Mouse (Mus musculus) cerebellum, adult 8-10 months (tissue): ENCODE data around the gene Ankrd27.

ENCODE experiments used
- DNase-seq: peaks from one replicate; pipeline ENCODE4 v3.0.0; 2022

Gene Ankrd27

GRCm38 (mm10) chr7:35584068-35584785, 1.8 kb upstream of the Ankrd27 start:
- DNase-seq, result no peak

DNA sequence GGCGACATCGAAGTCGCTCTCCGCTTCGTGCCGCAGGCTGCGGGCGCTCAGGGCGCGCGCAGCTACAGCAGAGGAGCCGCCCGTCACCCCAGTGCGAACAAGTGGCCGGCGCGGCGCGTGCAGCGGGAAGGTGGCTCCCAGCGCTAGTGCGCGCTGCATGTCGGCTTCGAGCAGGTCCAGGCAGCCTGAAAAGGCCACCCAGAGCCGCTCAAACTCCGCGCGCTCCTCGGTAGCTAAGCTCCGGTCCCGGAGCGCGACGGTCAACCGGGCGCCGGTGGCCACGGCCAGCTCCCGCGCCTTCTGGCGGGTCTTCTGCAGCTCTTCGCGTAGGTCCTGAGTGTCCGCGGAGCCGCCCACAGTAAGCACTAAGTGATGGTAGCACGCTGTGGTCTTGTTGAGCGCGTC, 1.3 kb upstream of the Ankrd27 start:
- peak; percentile 15 for DNase-seq

DNA sequence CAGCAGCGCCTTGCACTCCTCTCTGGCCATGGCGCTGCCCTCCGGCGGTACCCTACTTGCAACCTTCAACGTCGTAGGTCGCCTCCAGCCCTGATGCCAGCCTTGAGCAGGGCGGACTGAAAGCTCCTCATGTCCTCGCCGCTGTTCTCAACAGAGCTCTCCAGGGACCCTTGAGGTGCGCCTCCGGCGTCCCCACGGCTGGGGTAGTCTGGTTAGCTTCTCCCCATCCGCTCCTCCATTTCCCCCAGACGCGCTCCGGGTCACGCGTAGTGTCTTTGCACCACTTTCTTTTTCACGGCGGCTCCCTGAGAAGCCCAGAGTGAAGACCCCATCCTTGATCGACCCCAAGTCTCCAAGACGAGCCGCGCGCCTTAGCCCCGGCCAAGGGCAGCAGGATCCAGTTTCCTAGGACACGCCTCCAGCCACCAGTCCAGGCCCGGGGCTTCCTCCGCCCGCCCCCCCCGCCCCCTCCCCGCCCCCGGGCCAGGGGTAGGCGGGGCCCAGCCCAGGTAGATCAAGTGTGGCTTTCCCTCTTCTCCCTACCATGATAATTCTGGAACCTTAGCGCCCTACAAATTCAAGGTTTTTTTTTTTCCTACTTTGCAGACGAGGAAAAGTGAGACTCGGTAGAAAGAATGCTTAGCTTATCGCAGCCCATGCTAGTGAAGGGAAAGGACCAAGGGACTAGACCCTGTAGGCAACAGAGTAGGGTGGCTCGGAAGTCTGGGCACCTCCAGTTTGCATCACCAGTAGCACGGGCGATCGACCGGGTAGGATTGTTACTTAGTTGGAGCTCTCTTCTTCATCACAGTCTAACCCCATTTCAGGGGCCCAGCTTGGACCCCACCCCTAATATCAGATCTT, 621 bp upstream of the Ankrd27 start, which contains the start of gene Rgs9bp:
TSS of gene Rgs9bp (minus strand) at position 392 of the 864 bp plus-strand sequence.
- DNase-seq, result peak; percentile 22

GRCm38 (mm10) chr7:35586906-35587445, 932 bp downstream of the Ankrd27 start:
- no peak for DNase-seq

- no peak for DNase-seq
Measured at GRCm38 (mm10) chr7:35587728-35588127, 1.7 kb downstream of the Ankrd27 start.

- no peak for DNase-seq
Measured at GRCm38 (mm10) chr7:35588680-35589428, 2.8 kb downstream of the Ankrd27 start.

DNA sequence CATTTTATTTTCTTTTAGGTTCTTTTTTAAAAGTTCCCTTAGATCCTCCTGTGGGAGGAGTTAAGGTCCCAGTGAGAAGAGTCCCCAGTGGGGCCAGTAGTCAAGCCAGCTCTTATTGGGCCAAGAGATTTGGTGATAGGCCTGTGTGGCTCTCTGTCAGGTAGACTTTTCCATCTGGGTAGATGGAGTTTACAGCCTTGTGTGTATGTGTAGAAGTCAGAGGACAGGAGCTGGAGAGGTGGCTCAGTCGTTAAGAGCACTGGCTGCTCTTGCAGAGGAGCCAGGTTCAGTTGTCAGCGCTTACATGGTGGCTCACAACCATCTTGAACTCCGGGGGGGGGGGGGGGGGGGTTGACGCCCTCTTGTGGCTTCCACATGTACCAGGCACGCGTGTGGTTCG, 3.4 kb downstream of the Ankrd27 start:
- DNase-seq, result no peak

GRCm38 (mm10) chr7:35590731-35591191, 4.7 kb downstream of the Ankrd27 start:
- DNase-seq, result no peak

DNA sequence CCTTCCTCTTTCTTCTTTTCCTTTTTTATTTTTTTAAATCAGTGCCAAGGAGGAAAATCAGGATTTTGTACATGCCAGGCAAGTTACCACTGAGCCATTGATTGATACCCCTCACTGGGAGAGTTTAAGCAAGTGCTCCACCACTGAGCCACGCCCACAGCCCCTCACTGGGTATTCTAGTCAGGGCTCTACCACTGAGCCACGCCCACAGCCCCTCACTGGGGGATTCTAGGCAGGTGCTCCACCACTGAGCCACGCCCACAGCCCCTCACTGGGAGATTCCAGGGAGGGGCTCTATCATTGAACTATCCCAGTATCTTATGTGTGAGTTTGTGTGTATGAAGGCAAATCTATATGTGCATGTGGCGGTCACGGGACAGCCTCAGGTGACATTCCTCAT, 8.3 kb downstream of the Ankrd27 start:
- no peak for DNase-seq

- DNase-seq, result no peak
Measured at GRCm38 (mm10) chr7:35599492-35599891, 13.4 kb downstream of the Ankrd27 start.

- DNase-seq, result no peak
Measured at GRCm38 (mm10) chr7:35600031-35600430, 14.0 kb downstream of the Ankrd27 start.

- DNase-seq, result no peak
Measured at GRCm38 (mm10) chr7:35601106-35601505, 15.1 kb downstream of the Ankrd27 start.

GRCm38 (mm10) chr7:35602766-35603165, 16.7 kb downstream of the Ankrd27 start:
- no peak for DNase-seq

- DNase-seq, result no peak
Measured at GRCm38 (mm10) chr7:35606816-35607215, 20.8 kb downstream of the Ankrd27 start.

DNA sequence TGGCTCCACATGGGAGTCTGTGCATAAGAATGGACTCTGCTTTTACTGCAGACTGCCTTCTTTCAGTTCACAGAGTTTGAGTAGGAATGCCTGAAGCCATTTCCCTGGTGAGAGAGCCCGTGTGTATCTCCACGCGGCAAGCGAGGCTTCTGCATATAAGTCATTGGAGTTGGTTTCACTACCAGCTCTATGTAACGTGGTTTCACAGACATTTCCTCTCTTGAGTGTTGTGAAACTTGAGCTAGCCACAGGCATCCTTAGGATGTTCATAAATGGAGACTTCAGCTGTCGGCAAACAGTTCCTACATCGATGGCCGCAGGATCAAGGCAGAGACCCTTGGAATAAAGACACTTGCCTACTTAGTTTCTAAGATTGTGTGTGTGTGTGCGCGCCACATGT, 23.2 kb downstream of the Ankrd27 start:
- DNase-seq, result no peak

DNA sequence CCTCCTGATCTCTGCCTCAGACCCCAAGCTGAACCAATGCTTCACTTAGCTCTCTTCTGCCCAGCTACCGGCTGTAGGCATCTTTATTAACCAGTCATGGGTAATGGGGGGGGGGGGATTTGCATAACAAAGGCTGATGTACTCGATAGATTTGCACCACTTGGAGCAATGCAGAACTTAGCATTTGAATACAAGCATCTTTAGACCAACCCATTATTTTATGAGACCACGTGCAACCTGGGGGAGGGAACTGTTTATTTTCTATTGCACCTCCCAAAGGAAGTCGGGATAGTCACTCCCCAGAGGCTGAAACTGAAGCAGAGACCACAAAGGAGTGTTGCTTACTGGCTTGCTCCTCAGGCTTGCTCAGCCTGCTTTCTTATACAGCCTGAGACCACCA, 31.5 kb downstream of the Ankrd27 start:
- no peak for DNase-seq

- DNase-seq, result no peak
Measured at GRCm38 (mm10) chr7:35622626-35623025, 36.6 kb downstream of the Ankrd27 start.

- DNase-seq, result no peak
Measured at GRCm38 (mm10) chr7:35626038-35626437, 40.0 kb downstream of the Ankrd27 start.

GRCm38 (mm10) chr7:35627371-35627770, 41.3 kb downstream of the Ankrd27 start:
- peak; percentile 20 for DNase-seq

DNA sequence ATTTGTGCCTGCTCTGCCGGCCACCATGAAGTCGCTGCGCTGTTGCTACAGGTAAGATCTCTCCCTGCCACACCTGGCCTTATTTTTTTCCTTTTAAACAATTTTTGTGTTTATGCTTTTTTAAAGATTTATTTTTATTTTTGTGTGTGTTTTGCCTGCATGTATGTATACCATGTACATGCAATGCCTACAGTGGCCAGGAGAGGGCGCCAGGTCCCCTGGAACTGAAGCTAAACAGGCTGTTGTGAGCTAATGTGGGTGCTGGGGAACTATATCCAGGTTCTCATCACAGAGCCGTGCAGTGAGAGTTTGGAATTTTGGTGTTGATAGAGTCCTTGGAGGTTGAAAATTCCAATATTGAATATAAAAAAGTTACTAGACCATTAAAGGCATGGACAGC, 42.5 kb downstream of the Ankrd27 start:
- no peak for DNase-seq

DNA sequence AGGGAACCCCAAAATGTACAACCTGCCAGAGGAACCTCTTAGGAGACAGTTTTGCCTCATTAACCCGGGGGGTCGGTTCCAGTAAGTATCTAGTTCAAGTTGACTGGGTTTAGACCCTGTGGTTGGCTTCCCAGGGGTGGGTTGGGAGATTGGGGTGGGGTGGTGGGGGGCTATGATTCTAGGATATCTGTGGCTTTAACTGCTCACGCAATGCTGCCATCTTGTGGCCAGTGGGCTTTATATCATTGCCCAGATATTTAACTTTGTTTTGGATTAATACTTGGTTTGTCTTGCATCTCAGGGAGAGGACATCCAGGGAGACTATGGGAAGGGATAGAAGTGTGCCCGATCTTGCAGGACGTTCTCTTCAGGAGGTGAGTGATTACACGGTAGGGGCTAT, 50.2 kb downstream of the Ankrd27 start:
- no peak for DNase-seq

DNA sequence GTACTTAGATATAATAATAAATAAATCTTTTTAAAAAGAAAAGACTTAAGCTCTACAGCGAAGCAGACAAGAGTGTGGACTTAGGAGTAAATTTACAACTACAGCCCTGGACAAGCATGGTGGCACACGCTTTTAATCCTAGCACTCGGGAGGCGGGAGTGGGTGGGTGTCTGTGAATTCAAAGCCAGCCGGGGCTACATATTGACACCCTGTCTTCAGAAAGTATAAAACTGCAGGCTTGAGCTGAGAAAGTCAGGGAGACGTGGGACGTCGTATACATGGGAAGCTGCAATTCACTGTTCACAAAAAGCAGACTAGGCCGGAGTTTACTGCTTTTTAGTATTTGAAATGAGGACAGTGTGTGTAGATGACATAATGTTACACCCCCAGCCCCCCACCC, 50.8 kb downstream of the Ankrd27 start:
- no peak for DNase-seq

GRCm38 (mm10) chr7:35640072-35640471, 54.0 kb downstream of the Ankrd27 start:
- no peak for DNase-seq
